Mouse (Mus musculus) cerebellum, adult 9-10 months (tissue): ENCODE data around the gene Robo2.

Experiments
- DNase-seq: peaks from one replicate; pipeline ENCODE4 v3.0.0; 2022

Gene Robo2

GRCm38 (mm10) chr16:73927481-73927880, 484.1 kb downstream of the Robo2 start:
- DNase-seq, result no peak

GRCm38 (mm10) chr16:73915425-73915824, 496.2 kb downstream of the Robo2 start:
- no peak for DNase-seq

- DNase-seq, result no peak
These were observed 496.7 kb downstream of the Robo2 start for GRCm38 (mm10) chr16:73914936-73915335.

GRCm38 (mm10) chr16:73908504-73908903, 503.1 kb downstream of the Robo2 start:
- no peak for DNase-seq

GRCm38 (mm10) chr16:73896856-73897255, 514.8 kb downstream of the Robo2 start:
- DNase-seq, result no peak

- DNase-seq, result no peak
These were observed 529.7 kb downstream of the Robo2 start for GRCm38 (mm10) chr16:73881911-73882310.

- DNase-seq, result no peak
These were observed 533.7 kb downstream of the Robo2 start for GRCm38 (mm10) chr16:73877973-73878372.

GRCm38 (mm10) chr16:73874991-73875390, 536.6 kb downstream of the Robo2 start:
- no peak for DNase-seq

GRCm38 (mm10) chr16:73873828-73874558, 537.6 kb downstream of the Robo2 start:
- DNase-seq, result no peak

- DNase-seq, result no peak
These were observed 541.3 kb downstream of the Robo2 start for GRCm38 (mm10) chr16:73870296-73870695.

GRCm38 (mm10) chr16:73869527-73870212, 542.0 kb downstream of the Robo2 start:
- no peak for DNase-seq

GRCm38 (mm10) chr16:73864625-73865024, 547.0 kb downstream of the Robo2 start:
- DNase-seq, result no peak

- peak; percentile 1 for DNase-seq
These were observed 547.9 kb downstream of the Robo2 start for GRCm38 (mm10) chr16:73863748-73864147.

- no peak for DNase-seq
These were observed 552.9 kb downstream of the Robo2 start for GRCm38 (mm10) chr16:73858717-73859116.

GRCm38 (mm10) chr16:73855821-73856220, 555.8 kb downstream of the Robo2 start:
- DNase-seq, result no peak
